Mouse (Mus musculus) hindbrain, embryonic 13.5 days (tissue): ENCODE measurements around the gene Fcgrt. TPM values are rescaled to one million over a fixed set of nuclear protein-coding genes. Genes with fewer than 3 reads are reported as not detected.

Experiments used
- ATAC-seq: fragments of 200-750 bp; cut with Nextera tagmentation; 2 replicates; pipeline ENCODE4 v1.8.0; 2017; ENCODE audit warnings: moderate TSS enrichment; ENCODE audit not compliant: low FRiP score
- H3K27ac ChIP-seq: fragments of 300-500 bp; sonication (generic); 2 replicates; pipeline ENCODE4 v1.5.1; 2015; ENCODE audit warnings: inconsistent platforms, mild to moderate bottlenecking, moderate library complexity
- H3K27me3 ChIP-seq: fragments of 300-500 bp; sonication (generic); 2 replicates; pipeline ENCODE4 v1.6.1; 2015; ENCODE audit warnings: mild to moderate bottlenecking, inconsistent platforms
- H3K36me3 ChIP-seq: fragments of 300-500 bp; sonication (generic); 2 replicates; pipeline ENCODE4 v1.6.1; 2015; ENCODE audit warnings: mild to moderate bottlenecking, inconsistent platforms
- H3K4me1 ChIP-seq: fragments of 300-500 bp; sonication (generic); replicated peaks from 2 replicates; pipeline ENCODE4 v1.6.1; 2015; ENCODE audit warnings: inconsistent platforms
- H3K4me2 ChIP-seq: fragments of 300-500 bp; sonication (generic); 2 replicates; pipeline ENCODE4 v1.6.1; 2015; ENCODE audit warnings: inconsistent platforms, mild to moderate bottlenecking, moderate library complexity
- H3K4me3 ChIP-seq: fragments of 300-500 bp; sonication (generic); 2 replicates; pipeline ENCODE4 v1.5.1; 2015; ENCODE audit warnings: mild to moderate bottlenecking, inconsistent platforms
- H3K9ac ChIP-seq: fragments of 300-500 bp; sonication (generic); 2 replicates; pipeline ENCODE4 v1.6.1; 2015; ENCODE audit warnings: mild to moderate bottlenecking, inconsistent platforms
- H3K9me3 ChIP-seq: fragments of 300-500 bp; sonication (generic); 2 replicates; pipeline ENCODE4 v1.6.1; 2016; ENCODE audit warnings: inconsistent platforms
- WGBS: fragments of 180-500 bp; shearing (Covaris S2); methylation state at CpG from one replicate; pipeline ENCODE4 v1.1.7; 2015; 5-methylcytosine and 5-hydroxymethylcytosine counted together
- polyA plus RNA-seq: library from polyadenylated mRNA; unstranded; fragments of >200 nt; fragmentation: Nextera tagmentation; extraction: Ambion mirVana; gene quantifications from 2 replicates; pipeline ENCODE4 v1.2.1, GENCODE M21; 2015

Fcgrt gene
- polyA plus RNA-seq, 1 experiment from 2014 or later: 28.3 TPM

GRCm38 (mm10) chr7:45058607-45059571 lies 44.8 kb downstream of the Fcgrt start:
- ATAC-seq: peak; percentile 6; the same call in 1 of the 2 replicates
- no peaks in the 10 kb centered on the region for H3K36me3 ChIP-seq
- peaks cover 42% of the 10 kb centered on the region for H3K4me1 ChIP-seq
- no peak overlapping the region for H3K4me2 ChIP-seq
- no peak overlapping the region for H3K4me3 ChIP-seq
- H3K9ac ChIP-seq: peak overlapping the region; percentile 6; the same call in 1 of the 2 replicates
- H3K27ac ChIP-seq: peak overlapping the region; percentile 79
- H3K9me3 ChIP-seq: no peaks in the 10 kb centered on the region
- H3K27me3 ChIP-seq: no peaks in the 10 kb centered on the region
- WGBS: 80% methylated on average over 10 of the region's 10 CpGs

- ATAC-seq: no peak
- no peak overlapping the region for H3K4me2 ChIP-seq
- H3K36me3 ChIP-seq: no peaks in the 10 kb centered on the region
- H3K4me3 ChIP-seq: no peak overlapping the region
- peaks cover 36% of the 10 kb centered on the region for H3K4me1 ChIP-seq
- H3K9ac ChIP-seq: peak overlapping the region; percentile 43; the same call in 1 of the 2 replicates
- no peaks in the 10 kb centered on the region for H3K9me3 ChIP-seq
- no peaks in the 10 kb centered on the region for H3K27me3 ChIP-seq
- H3K27ac ChIP-seq: no peak overlapping the region
Observed at GRCm38 (mm10) chr7:45056972-45057348, 46.7 kb downstream of the Fcgrt start.

GRCm38 (mm10) chr7:45056329-45056971 lies 47.2 kb downstream of the Fcgrt start:
- H3K27me3 ChIP-seq: no peaks in the 10 kb centered on the region
- WGBS: 67% methylated on average over 14 of the region's 14 CpGs

GRCm38 (mm10) chr7:45053931-45054510 lies 49.6 kb downstream of the Fcgrt start:
- under 1% methylated on average over 33 of the region's 33 CpGs for WGBS
- peak; percentile 91 for ATAC-seq
- H3K4me1 ChIP-seq: peaks cover 38% of the 10 kb centered on the region
- H3K4me2 ChIP-seq: peak overlapping the region; percentile 99
- peak overlapping the region; percentile 100 for H3K27ac ChIP-seq
- no peaks in the 10 kb centered on the region for H3K9me3 ChIP-seq
- H3K9ac ChIP-seq: peak overlapping the region; percentile 98
- peaks cover 13% of the 10 kb centered on the region for H3K36me3 ChIP-seq
- H3K27me3 ChIP-seq: no peaks in the 10 kb centered on the region
- peak overlapping the region; percentile 95 for H3K4me3 ChIP-seq

More at GRCm38 (mm10) chr7:45056329-45056971, 47.2 kb downstream of the Fcgrt start:
- H3K9me3 ChIP-seq: no peaks in the 10 kb centered on the region
- no peak overlapping the region for H3K4me2 ChIP-seq
- ATAC-seq: no peak
- peak overlapping the region; percentile 43; the same call in 1 of the 2 replicates for H3K9ac ChIP-seq
- peaks cover 37% of the 10 kb centered on the region for H3K4me1 ChIP-seq
- no peak overlapping the region for H3K4me3 ChIP-seq
- no peaks in the 10 kb centered on the region for H3K36me3 ChIP-seq
- no peak overlapping the region for H3K27ac ChIP-seq

- Histone ChIP-seq H3K36me3 (peaks cover 20% of the 10 kb centered on the region), H3K4me3 (peak overlapping the region; percentile 95), H3K9ac (peak overlapping the region; percentile 98), H3K27me3 (no peaks in the 10 kb centered on the region), H3K4me1 (peaks cover 36% of the 10 kb centered on the region), H3K4me2 (peak overlapping the region; percentile 99), H3K9me3 (no peaks in the 10 kb centered on the region), H3K27ac (peak overlapping the region; percentile 100)
- ATAC-seq: peak; percentile 49
- under 1% methylated on average over 36 of the region's 59 CpGs for WGBS
Observed at GRCm38 (mm10) chr7:45053117-45053930, 50.3 kb downstream of the Fcgrt start.

- WGBS: 0% methylated on average over 2 of the region's 18 CpGs
Observed at GRCm38 (mm10) chr7:45052862-45053116, 50.9 kb downstream of the Fcgrt start, which contains the start of gene Prr12. Gene Prr12, minus strand, starts transcription at chr7:45052881.

GRCm38 (mm10) chr7:45052181-45052861 lies 51.3 kb downstream of the Fcgrt start:
- H3K9ac ChIP-seq: peak overlapping the region; percentile 98
- no peaks in the 10 kb centered on the region for H3K27me3 ChIP-seq
- H3K36me3 ChIP-seq: peaks cover 30% of the 10 kb centered on the region
- peak overlapping the region; percentile 95 for H3K4me3 ChIP-seq
- H3K27ac ChIP-seq: peak overlapping the region; percentile 100
- no peaks in the 10 kb centered on the region for H3K9me3 ChIP-seq
- under 1% methylated on average over 37 of the region's 38 CpGs for WGBS
- H3K4me2 ChIP-seq: peak overlapping the region; percentile 99
- H3K4me1 ChIP-seq: peaks cover 36% of the 10 kb centered on the region
- ATAC-seq: no peak

More at GRCm38 (mm10) chr7:45052862-45053116, 50.9 kb downstream of the Fcgrt start, which contains the start of gene Prr12:
- peaks cover 36% of the 10 kb centered on the region for H3K4me1 ChIP-seq
- peak within 1 kb of the TSS; percentile 98 for H3K9ac ChIP-seq
- no peaks in the 10 kb centered on the region for H3K9me3 ChIP-seq
- peak within 1 kb of the TSS; percentile 100 for H3K27ac ChIP-seq
- peaks cover 26% of the 10 kb centered on the region for H3K36me3 ChIP-seq
- peak within 1 kb of the TSS; percentile 99 for H3K4me2 ChIP-seq
- ATAC-seq: no peak; the same call in 1 of the 2 replicates
- H3K27me3 ChIP-seq: no peaks in the 10 kb centered on the region
- H3K4me3 ChIP-seq: peak within 1 kb of the TSS; percentile 95

- peak overlapping the region; percentile 95 for H3K4me3 ChIP-seq
- WGBS: 2% methylated on average over 13 of the region's 13 CpGs
- H3K9me3 ChIP-seq: no peaks in the 10 kb centered on the region
- H3K4me2 ChIP-seq: peak overlapping the region; percentile 99
- H3K27ac ChIP-seq: peak overlapping the region; percentile 100
- no peaks in the 10 kb centered on the region for H3K27me3 ChIP-seq
- peaks cover 38% of the 10 kb centered on the region for H3K36me3 ChIP-seq
- no peak for ATAC-seq
- H3K4me1 ChIP-seq: peaks cover 39% of the 10 kb centered on the region
- H3K9ac ChIP-seq: peak overlapping the region; percentile 98
Observed at GRCm38 (mm10) chr7:45051601-45051974, 52.1 kb downstream of the Fcgrt start.

GRCm38 (mm10) chr7:45050945-45051600 lies 52.6 kb downstream of the Fcgrt start:
- peak; percentile 64 for ATAC-seq
- Histone ChIP-seq H3K27me3 (no peaks in the 10 kb centered on the region), H3K4me3 (peak overlapping the region; percentile 95), H3K4me2 (peak overlapping the region; percentile 99), H3K36me3 (peaks cover 43% of the 10 kb centered on the region), H3K9ac (peak overlapping the region; percentile 98), H3K4me1 (peaks cover 42% of the 10 kb centered on the region), H3K27ac (peak overlapping the region; percentile 100), H3K9me3 (no peaks in the 10 kb centered on the region)
- WGBS: 3% methylated on average over 16 of the region's 16 CpGs

GRCm38 (mm10) chr7:45048923-45049657 lies 54.6 kb downstream of the Fcgrt start:
- peaks cover 41% of the 10 kb centered on the region for H3K4me1 ChIP-seq
- peaks cover 63% of the 10 kb centered on the region for H3K36me3 ChIP-seq
- 0 out of 2 replicates have a peak overlapping the region, but pooled peaks have one; percentile 2 for H3K27ac ChIP-seq
- no peak overlapping the region for H3K4me3 ChIP-seq
- H3K9ac ChIP-seq: 0 out of 2 replicates have a peak overlapping the region, but pooled peaks have one; percentile 6
- ATAC-seq: no peak
- H3K4me2 ChIP-seq: no peak overlapping the region
- H3K27me3 ChIP-seq: no peaks in the 10 kb centered on the region
- 95% methylated on average over 23 of the region's 23 CpGs for WGBS
- no peaks in the 10 kb centered on the region for H3K9me3 ChIP-seq
